Mouse (Mus musculus): ENCODE data around the gene Adcy2.

DNA sequence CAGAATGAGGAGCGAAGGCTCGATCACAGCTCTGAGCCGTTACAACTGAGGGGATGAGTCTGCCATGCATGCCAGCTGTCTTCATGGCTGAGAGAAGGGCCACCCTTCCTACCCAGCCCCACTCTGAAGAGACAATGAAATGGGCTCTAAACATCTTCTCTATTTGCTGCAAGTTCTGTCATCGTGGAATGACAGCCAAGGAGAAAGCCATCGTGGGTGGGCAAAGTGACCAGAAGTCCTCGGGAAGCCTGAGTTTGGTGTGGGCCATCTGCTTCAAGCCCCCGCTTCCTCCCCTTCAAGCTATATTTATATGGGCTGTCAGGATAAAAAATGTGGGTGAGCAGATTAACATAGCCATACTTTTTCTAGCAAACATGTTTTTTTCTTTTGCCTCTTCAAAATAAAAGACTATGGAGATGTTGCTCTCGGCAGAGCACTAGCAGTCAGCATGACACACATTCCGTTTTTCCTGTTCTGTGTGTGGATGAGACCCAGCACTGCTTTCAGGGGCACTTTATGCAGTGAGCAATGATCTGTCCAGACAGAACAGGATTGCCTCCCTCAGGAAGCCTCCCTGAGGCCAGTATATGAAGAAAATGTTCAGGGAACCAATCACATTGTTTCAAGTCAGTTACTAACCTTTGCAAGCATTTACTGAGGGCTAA is 109.3 kb downstream of the Adcy2 start:
- TF ChIP-seq POLR2A (IDR thresholded peaks at IDR 0.05; ENCODE audit: low read depth, low read length) (no peak), IRF4 (IDR thresholded peaks at IDR 0.05; ENCODE audit: low read depth, low read length) (no peak), ZNF384 (IDR thresholded peaks at IDR 0.05; ENCODE audit: low read depth, low read length) (no peak), CTCF (conservative IDR thresholded peaks at IDR 0.05 in 1 of 2, IDR thresholded peaks at IDR 0.05 in 1 of 2; ENCODE audit: low read depth in 2 of 2, low read length in 2 of 2) (no peak), CHD1 (IDR thresholded peaks at IDR 0.05; ENCODE audit: low read depth, low read length) (no peak), SMC3 (IDR thresholded peaks at IDR 0.05; ENCODE audit: low read depth, low read length) (no peak), EP300 (IDR thresholded peaks at IDR 0.05; ENCODE audit: low read length) (no peak), USF1 (IDR thresholded peaks at IDR 0.05; ENCODE audit: low read depth, low read length) (no peak), E2F4 (IDR thresholded peaks at IDR 0.05; ENCODE audit: insufficient replicate concordance, low read depth, low read length) (no peak), CHD2 (IDR thresholded peaks at IDR 0.05; ENCODE audit: low read length) (no peak), NELFE (IDR thresholded peaks at IDR 0.05; ENCODE audit: low read depth, low read length) (no peak), POLR2AphosphoS2 (IDR thresholded peaks at IDR 0.05; ENCODE audit: low read depth, low read length) (no peak)
